Mouse (Mus musculus) cortical plate, adult 2 months (tissue): ENCODE results near the gene Sarnp.

Source experiments
- CTCF ChIP-seq: fragments of 200-500 bp; IDR thresholded peaks from 2 replicates; pipeline ENCODE4 v1.5.1; 2011; ENCODE audit warnings: mild to moderate bottlenecking, control low read depth, low read length; ENCODE audit not compliant: insufficient read depth; ENCODE audit errors: extremely low read depth
- POLR2A ChIP-seq: fragments of 200-500 bp; IDR thresholded peaks from 2 replicates; pipeline ENCODE4 v1.6.1; 2011; ENCODE audit warnings: mild to moderate bottlenecking, low read length, control low read depth; ENCODE audit not compliant: insufficient read depth; ENCODE audit errors: extremely low read depth

- TF ChIP-seq CTCF (no peak), POLR2A (no peak)
Measured at GRCm38 (mm10) chr10:128823821-128824220, 6.7 kb downstream of the Sarnp start.
